Mouse (Mus musculus) G1E-ER4 (cell line): ENCODE measurements around the gene Kcna10. TPM values are rescaled to one million over a fixed set of nuclear protein-coding genes. Genes with fewer than 3 reads are reported as not detected.

ENCODE experiments used
- GATA1 ChIP-seq: IDR thresholded peaks from one replicate; pipeline ENCODE4 v1.8.0; 2012; ENCODE audit warnings: low read length, inconsistent platforms
- polyA plus RNA-seq: library from polyadenylated mRNA; stranded (reverse); fragments of >175 nt; gene quantifications from 2 replicates; pipeline ENCODE4 v1.2.3, GENCODE M21; 2012

Gene Kcna10
- not detected in 2 replicates for polyA plus RNA-seq

GRCm38 (mm10) chr3:107182756-107183155 lies at the start of gene Kcna10:
Gene Kcna10, plus strand, starts transcription at chr3:107183056.
- TF ChIP-seq GATA1 = no peak

- TF ChIP-seq GATA1 = no peak
These were observed 48.4 kb upstream of the Kcna10 start for GRCm38 (mm10) chr3:107134457-107134856.

GRCm38 (mm10) chr3:107147126-107147525 lies 35.7 kb upstream of the Kcna10 start:
- no peak for TF ChIP-seq GATA1

- TF ChIP-seq GATA1 = no peak
These were observed 33.9 kb upstream of the Kcna10 start for GRCm38 (mm10) chr3:107149006-107149405.

GRCm38 (mm10) chr3:107150469-107150868 lies 32.4 kb upstream of the Kcna10 start:
- TF ChIP-seq GATA1 = no peak

GRCm38 (mm10) chr3:107150872-107151540 lies 31.9 kb upstream of the Kcna10 start:
- no peak for TF ChIP-seq GATA1

GRCm38 (mm10) chr3:107153772-107154655 lies 28.8 kb upstream of the Kcna10 start:
- no peak for TF ChIP-seq GATA1

- no peak for TF ChIP-seq GATA1
These were observed 24.0 kb upstream of the Kcna10 start for GRCm38 (mm10) chr3:107158856-107159255.

GRCm38 (mm10) chr3:107159418-107159817 lies 23.4 kb upstream of the Kcna10 start:
- no peak for TF ChIP-seq GATA1

GRCm38 (mm10) chr3:107159859-107160324 lies 23.0 kb upstream of the Kcna10 start:
- TF ChIP-seq GATA1 = no peak

- TF ChIP-seq GATA1 = no peak
These were observed 20.1 kb upstream of the Kcna10 start for GRCm38 (mm10) chr3:107162741-107163140.

GRCm38 (mm10) chr3:107169552-107169951 lies 13.3 kb upstream of the Kcna10 start:
- TF ChIP-seq GATA1 = no peak

- no peak for TF ChIP-seq GATA1
These were observed 10.9 kb upstream of the Kcna10 start for GRCm38 (mm10) chr3:107171964-107172363.

- no peak for TF ChIP-seq GATA1
These were observed 10.3 kb upstream of the Kcna10 start for GRCm38 (mm10) chr3:107172556-107172955.

- no peak for TF ChIP-seq GATA1
These were observed 7.4 kb upstream of the Kcna10 start for GRCm38 (mm10) chr3:107175486-107175885.

- no peak for TF ChIP-seq GATA1
These were observed 6.4 kb upstream of the Kcna10 start for GRCm38 (mm10) chr3:107176501-107176900.
